Mouse (Mus musculus) MEL (cell line): ENCODE results near the gene Zfp384. TPM values are rescaled to one million over a fixed set of nuclear protein-coding genes. Genes with fewer than 3 reads are reported as not detected.

Experiments used
- DNase-seq: peaks from one replicate; pipeline ENCODE4 v3.0.0; 2011; ENCODE audit warnings: low read depth, low spot score
- H3K27ac ChIP-seq: 2 replicates; pipeline ENCODE4 v1.5.1; 2012; ENCODE audit warnings: low read depth, mild to moderate bottlenecking, control low read depth, low read length, moderate library complexity; ENCODE audit not compliant: control insufficient read depth
- H3K27me3 ChIP-seq, 2 experiments: fragments of 150-350 bp in 1 of 2; sonication (generic) in 1 of 2; 2 replicates each; pipeline ENCODE4 v1.6.1; 2012; ENCODE audit warnings: low read length in 2 of 2, mild to moderate bottlenecking in 2 of 2, improper control_type of control experiment in 1 of 2, moderate library complexity in 1 of 2; ENCODE audit not compliant: insufficient read depth in 2 of 2, control insufficient read depth in 1 of 2
- H3K36me3 ChIP-seq, 2 experiments: 2 replicates each; pipeline ENCODE4 v1.6.1; 2012 to 2014; ENCODE audit warnings: low read length in 2 of 2, improper control_type of control experiment in 1 of 2, inconsistent platforms in 1 of 2, mild to moderate bottlenecking in 1 of 2; ENCODE audit not compliant: insufficient read depth in 2 of 2, control insufficient read depth in 1 of 2
- H3K4me1 ChIP-seq, 2 experiments: fragments of 150-350 bp in 1 of 2; sonication (generic) in 1 of 2; 2 replicates each; pipeline ENCODE4 v1.6.1; 2012; ENCODE audit warnings: low read length in 2 of 2, improper control_type of control experiment in 1 of 2, mild to moderate bottlenecking in 1 of 2; ENCODE audit not compliant: insufficient read depth in 2 of 2, control insufficient read depth in 1 of 2
- H3K4me3 ChIP-seq, 2 experiments: fragments of 150-350 bp in 1 of 2; sonication (generic) in 1 of 2; 2 replicates each; pipeline ENCODE4 v1.5.1; 2012; ENCODE audit warnings: low read depth in 2 of 2, low read length in 2 of 2, mild to moderate bottlenecking in 2 of 2, moderate library complexity in 2 of 2, control low read depth in 1 of 2, improper control_type of control experiment in 1 of 2; ENCODE audit not compliant: control insufficient read depth in 1 of 2, insufficient read depth in 1 of 2
- H3K79me2 ChIP-seq: 2 replicates; pipeline ENCODE4 v1.6.1; 2012; ENCODE audit warnings: mild to moderate bottlenecking, low read length, moderate library complexity; ENCODE audit not compliant: control insufficient read depth, poor library complexity, insufficient read depth
- H3K9ac ChIP-seq: 2 replicates; pipeline ENCODE4 v1.6.1; 2012; ENCODE audit warnings: low read depth, mild to moderate bottlenecking, control low read depth, low read length, moderate library complexity; ENCODE audit not compliant: control insufficient read depth, poor library complexity, severe bottlenecking
- H3K9me3 ChIP-seq: fragments of 150-350 bp; sonication (generic); replicated peaks from 2 replicates; pipeline ENCODE4 v1.6.1; 2012; ENCODE audit warnings: mild to moderate bottlenecking, low read length, improper control_type of control experiment, moderate library complexity; ENCODE audit not compliant: insufficient read depth
- BHLHE40 ChIP-seq: IDR thresholded peaks from 2 replicates; pipeline ENCODE4 v1.6.1; 2012; ENCODE audit warnings: low read depth, mild to moderate bottlenecking, inconsistent platforms, low read length, improper control_type of control experiment, borderline replicate concordance
- CHD1 ChIP-seq: IDR thresholded peaks from 2 replicates; pipeline ENCODE4 v1.6.1; 2012; ENCODE audit warnings: low read depth, mild to moderate bottlenecking, inconsistent platforms, low read length, improper control_type of control experiment
- CHD2 ChIP-seq: IDR thresholded peaks from 2 replicates; pipeline ENCODE4 v1.6.1; 2011; ENCODE audit warnings: low read length, improper control_type of control experiment
- CTCF ChIP-seq, 3 experiments: IDR thresholded peaks in 2 of 3; conservative IDR thresholded peaks in 1 of 3; 2 replicates each; pipeline ENCODE4 v1.5.1; 2011 to 2012; ENCODE audit warnings: low read length in 3 of 3, low read depth in 2 of 3, mild to moderate bottlenecking in 2 of 3, improper control_type of control experiment in 1 of 3, inconsistent platforms in 1 of 3, mixed read lengths in 1 of 3, moderate library complexity in 1 of 3; ENCODE audit not compliant: control insufficient read depth in 1 of 3, insufficient read depth in 1 of 3, poor library complexity in 1 of 3, severe bottlenecking in 1 of 3
- E2F4 ChIP-seq: IDR thresholded peaks from 2 replicates; pipeline ENCODE4 v1.6.1; 2011; ENCODE audit warnings: low read depth, low read length, improper control_type of control experiment, borderline replicate concordance
- ELF1 ChIP-seq: IDR thresholded peaks from 2 replicates; pipeline ENCODE4 v1.6.1; 2014; ENCODE audit warnings: low read depth, mild to moderate bottlenecking, inconsistent platforms, low read length, improper control_type of control experiment, moderate library complexity
- GABPA ChIP-seq: IDR thresholded peaks from 2 replicates; pipeline ENCODE4 v1.6.1; 2012; ENCODE audit warnings: low read depth, mild to moderate bottlenecking, inconsistent platforms, low read length, improper control_type of control experiment, moderate library complexity
- GATA1 ChIP-seq: IDR thresholded peaks from 2 replicates; pipeline ENCODE4 v1.6.1; 2011; ENCODE audit warnings: low read depth, low read length, improper control_type of control experiment
- JUND ChIP-seq: IDR thresholded peaks from 2 replicates; pipeline ENCODE4 v1.6.1; 2011; ENCODE audit warnings: low read depth, mild to moderate bottlenecking, improper control_type of control experiment, low read length
- MAX ChIP-seq: IDR thresholded peaks from 2 replicates; pipeline ENCODE4 v1.6.1; 2011; ENCODE audit warnings: low read length, improper control_type of control experiment
- MAZ ChIP-seq: IDR thresholded peaks from 2 replicates; pipeline ENCODE4 v1.6.1; 2012; ENCODE audit warnings: low read depth, mild to moderate bottlenecking, inconsistent platforms, low read length, improper control_type of control experiment
- MEF2A ChIP-seq: IDR thresholded peaks from 2 replicates; pipeline ENCODE4 v1.6.1; 2014; ENCODE audit warnings: low read depth, mild to moderate bottlenecking, inconsistent platforms, low read length, improper control_type of control experiment; ENCODE audit not compliant: poor library complexity, insufficient replicate concordance, severe bottlenecking; ENCODE audit errors: extremely low read depth
- MYC ChIP-seq: IDR thresholded peaks from 2 replicates; pipeline ENCODE4 v1.6.1; 2011; ENCODE audit warnings: low read depth, mild to moderate bottlenecking, low read length, improper control_type of control experiment, moderate library complexity
- NELFE ChIP-seq: IDR thresholded peaks from 2 replicates; pipeline ENCODE4 v1.6.1; 2011; ENCODE audit warnings: low read depth, low read length, improper control_type of control experiment
- NRF1 ChIP-seq: IDR thresholded peaks from 2 replicates; pipeline ENCODE4 v1.6.1; 2014; ENCODE audit warnings: low read depth, mild to moderate bottlenecking, inconsistent platforms, low read length, improper control_type of control experiment, moderate library complexity; ENCODE audit not compliant: poor library complexity, insufficient read depth, severe bottlenecking
- POLR2A ChIP-seq, 2 experiments: IDR thresholded peaks; 2 replicates each; pipeline ENCODE4 v1.6.1; 2011 to 2012; ENCODE audit warnings: low read length in 2 of 2, mild to moderate bottlenecking in 2 of 2, control low read depth in 1 of 2, improper control_type of control experiment in 1 of 2, low read depth in 1 of 2, moderate library complexity in 1 of 2; ENCODE audit not compliant: control insufficient read depth in 1 of 2, insufficient read depth in 1 of 2, poor library complexity in 1 of 2
- POLR2AphosphoS2 ChIP-seq: IDR thresholded peaks from 2 replicates; pipeline ENCODE4 v1.6.1; 2011; ENCODE audit warnings: low read length, improper control_type of control experiment
- POLR2AphosphoS5 ChIP-seq: IDR thresholded peaks from 2 replicates; pipeline ENCODE4 v1.6.1; 2012; ENCODE audit warnings: low read depth, borderline replicate concordance, mild to moderate bottlenecking, inconsistent platforms, low read length, moderate library complexity, mixed read lengths
- RAD21 ChIP-seq: IDR thresholded peaks from 2 replicates; pipeline ENCODE4 v1.6.1; 2011; ENCODE audit warnings: mild to moderate bottlenecking, low read depth, low read length, improper control_type of control experiment
- SMC3 ChIP-seq: IDR thresholded peaks from 2 replicates; pipeline ENCODE4 v1.6.1; 2011; ENCODE audit warnings: low read depth, low read length, improper control_type of control experiment
- TAL1 ChIP-seq: IDR thresholded peaks from 2 replicates; pipeline ENCODE4 v1.6.1; 2012; ENCODE audit warnings: mild to moderate bottlenecking, inconsistent platforms, low read length, moderate library complexity, mixed read lengths
- USF1 ChIP-seq: IDR thresholded peaks from 2 replicates; pipeline ENCODE4 v1.6.1; 2014; ENCODE audit warnings: low read depth, mild to moderate bottlenecking, inconsistent platforms, low read length, improper control_type of control experiment, moderate library complexity
- USF2 ChIP-seq, 2 experiments: IDR thresholded peaks; 2 replicates each; pipeline ENCODE4 v1.6.1; 2011 to 2012; ENCODE audit warnings: improper control_type of control experiment in 2 of 2, low read length in 2 of 2, borderline replicate concordance in 1 of 2, inconsistent platforms in 1 of 2, low read depth in 1 of 2, mild to moderate bottlenecking in 1 of 2; ENCODE audit not compliant: insufficient read depth in 1 of 2
- ZMIZ1 ChIP-seq: IDR thresholded peaks from 2 replicates; pipeline ENCODE4 v1.6.1; 2012; ENCODE audit warnings: low read depth, mild to moderate bottlenecking, inconsistent platforms, low read length, improper control_type of control experiment, moderate library complexity
- ZNF384 ChIP-seq: IDR thresholded peaks from 2 replicates; pipeline ENCODE4 v1.6.1; 2012; ENCODE audit warnings: low read depth, mild to moderate bottlenecking, inconsistent platforms, low read length, improper control_type of control experiment
- polyA plus RNA-seq, 2 experiments: library from polyadenylated mRNA; stranded (reverse) in 1 of 2; unstranded in 1 of 2; fragments of >175 nt in 1 of 2; fragments of >200 nt in 1 of 2; gene quantifications; 2 replicates each; pipeline versions ENCODE4 v1.2.1 to v1.2.4; 2012; ENCODE audit warnings: low replicate concordance in 2 of 2, low read depth in 1 of 2; ENCODE audit not compliant: insufficient read length in 2 of 2, insufficient read depth in 1 of 2, missing spikeins in 1 of 2
- total RNA-seq: library from RNA; depleted of rRNA; stranded (reverse); fragments of 300-350 nt; gene quantifications from 2 replicates; pipeline ENCODE4 v1.2.3, GENCODE M21; 2012

The Zfp384 gene
- total and polyA plus RNA-seq, 3 experiments: 19.5 to 57.4 TPM; not detected in 1

DNA sequence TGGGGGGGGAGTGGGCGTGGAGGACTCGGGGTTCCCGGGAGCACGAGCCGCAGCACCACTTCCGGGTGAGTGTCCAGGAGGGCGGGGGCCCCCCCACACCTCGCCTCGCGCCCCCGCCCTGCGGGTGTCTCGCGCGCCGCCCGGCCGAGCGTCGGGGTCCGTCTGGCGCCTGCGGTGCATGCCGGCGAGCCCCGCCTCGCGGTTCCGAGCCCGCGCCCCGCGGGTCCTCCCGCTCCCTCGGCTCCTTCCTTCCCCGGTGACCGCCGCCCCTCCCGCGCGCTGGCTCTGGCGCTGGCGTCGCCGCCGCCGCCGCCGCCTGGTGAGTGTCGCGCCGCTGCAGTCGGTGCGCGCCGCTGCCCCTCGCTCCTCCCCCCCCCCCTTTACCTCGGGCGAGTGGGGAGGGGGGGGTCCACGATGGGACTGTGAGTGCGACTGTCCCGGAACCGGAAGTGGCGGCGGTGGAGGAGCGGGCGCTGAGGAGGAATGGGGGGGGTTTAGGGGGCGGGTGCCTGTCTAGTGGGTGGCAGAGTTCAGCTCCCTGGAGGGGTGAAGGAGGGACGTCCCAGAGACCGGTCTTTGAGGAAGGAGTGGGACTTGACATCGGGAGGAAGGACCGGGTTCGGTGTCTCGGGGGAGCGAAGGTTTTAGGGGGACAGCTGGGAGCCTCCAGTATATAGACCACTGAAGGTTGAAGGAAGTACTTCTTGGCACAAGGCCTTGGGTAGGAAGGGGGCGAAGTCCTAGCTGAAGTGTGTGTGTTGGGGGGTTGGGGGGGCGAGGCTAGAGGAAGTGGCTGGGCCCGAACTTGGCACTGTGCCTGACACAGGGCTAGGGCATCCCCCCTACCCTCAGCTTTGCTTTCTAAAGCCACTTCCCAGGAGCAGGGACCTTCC, 482 bp downstream of the Zfp384 start (continued):
- TF ChIP-seq CHD2: no peak
- TF ChIP-seq NRF1: no peak
- no peak for TF ChIP-seq MYC
- peak; percentile 98 for TF ChIP-seq MAZ
- TF ChIP-seq SMC3: no peak
- TF ChIP-seq ZMIZ1: no peak
- peak; percentile 22; the same call in 1 of the 2 replicates for TF ChIP-seq NELFE
- TF ChIP-seq GABPA: no peak
- TF ChIP-seq JUND: no peak
- TF ChIP-seq POLR2A (IDR thresholded peaks at IDR 0.05; ENCODE audit: control insufficient read depth in 1 of 2, insufficient read depth in 1 of 2, low read depth in 1 of 2, low read length in 2 of 2, poor library complexity in 1 of 2): peak; percentile 62 to 75
- no peak for TF ChIP-seq E2F4
- TF ChIP-seq CTCF (IDR thresholded peaks at IDR 0.05 in 2 of 3, conservative IDR thresholded peaks at IDR 0.05 in 1 of 3; ENCODE audit: control insufficient read depth in 1 of 3, insufficient read depth in 1 of 3, low read depth in 2 of 3, low read length in 3 of 3, poor library complexity in 1 of 3, severe bottlenecking in 1 of 3): no peak
- no peak for TF ChIP-seq POLR2AphosphoS5
- no peak for TF ChIP-seq RAD21
- TF ChIP-seq ELF1: peak; percentile 74

DNA sequence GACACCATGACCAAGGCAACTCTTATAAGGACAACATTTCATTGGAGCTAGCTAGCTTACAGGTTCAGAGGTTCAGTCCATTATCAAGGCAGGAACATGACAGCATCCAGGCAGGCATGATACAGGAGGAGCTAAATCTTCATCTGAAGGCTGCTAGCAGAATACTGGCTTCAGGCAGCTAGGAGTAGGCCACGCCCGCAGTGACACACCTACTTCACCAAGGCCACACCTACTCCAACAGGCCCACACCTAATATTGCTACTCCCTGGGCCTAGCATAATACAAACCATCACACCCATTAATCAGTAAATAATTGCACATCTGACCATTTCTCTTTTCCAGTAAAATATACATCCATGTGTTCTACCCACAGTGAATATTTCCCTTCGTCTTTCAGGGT, 8.7 kb downstream of the Zfp384 start:
- no peak for TF ChIP-seq GABPA
- no peak for TF ChIP-seq BHLHE40
- no peak for TF ChIP-seq E2F4
- TF ChIP-seq POLR2AphosphoS2: no peak
- no peak for TF ChIP-seq ZNF384
- no peak for TF ChIP-seq CHD1
- no peak for TF ChIP-seq USF2 (IDR thresholded peaks at IDR 0.05; ENCODE audit: borderline replicate concordance in 1 of 2, insufficient read depth in 1 of 2, low read depth in 1 of 2, low read length in 2 of 2)
- TF ChIP-seq MAX: no peak
- no peak for TF ChIP-seq USF1
- no peak for TF ChIP-seq MEF2A
- TF ChIP-seq TAL1: no peak
- no peak for TF ChIP-seq NRF1
- TF ChIP-seq GATA1: no peak
- Histone ChIP-seq H3K4me3 (no peak overlapping the region), H3K9ac (no peak overlapping the region), H3K79me2 (peaks cover 12% of the 10 kb centered on the region), H3K27me3 (no peaks in the 10 kb centered on the region), H3K9me3 (no peaks in the 10 kb centered on the region), H3K36me3 (peaks cover 3 to 14% of the 10 kb centered on the region in 2 experiments), H3K4me1 (no peaks in the 10 kb centered on the region), H3K27ac (no peak overlapping the region)
- peak; percentile 57 for DNase-seq
